Mouse (Mus musculus): Measurements from ENCODE around the gene Spag16.

- no peak for TF ChIP-seq POLR2A (IDR thresholded peaks at IDR 0.05; ENCODE audit: borderline replicate concordance, control insufficient read depth, low read depth, low read length)
- TF ChIP-seq CTCF (IDR thresholded peaks at IDR 0.05; ENCODE audit: control insufficient read depth, insufficient read depth, low read length), result no peak
Measured at GRCm38 (mm10) chr1:70012991-70013390, 186.2 kb downstream of the Spag16 start.
